Mouse (Mus musculus) embryonic facial prominence, embryonic 14.5 days (tissue): ENCODE measurements around the gene Itgb1bp1. TPM values are rescaled to one million over a fixed set of nuclear protein-coding genes. Genes with fewer than 3 reads are reported as not detected.

Experiments
- ATAC-seq: fragments of 200-750 bp; cut with Nextera tagmentation; 2 replicates; pipeline ENCODE4 v1.8.0; 2017; ENCODE audit warnings: low read depth, moderate number of reproducible peaks, moderate TSS enrichment
- DNase-seq: peaks from one replicate; pipeline ENCODE4 v3.0.0-alpha.2; 2015; ENCODE audit warnings: low spot score
- H3K27ac ChIP-seq: fragments of 300-500 bp; sonication (generic); replicated peaks from 2 replicates; pipeline ENCODE4 v1.5.1; 2014; ENCODE audit warnings: low read depth, mild to moderate bottlenecking, low read length, moderate library complexity
- H3K27me3 ChIP-seq: fragments of 300-500 bp; sonication (generic); replicated peaks from 2 replicates; pipeline ENCODE4 v1.6.1; 2014; ENCODE audit warnings: low read length; ENCODE audit not compliant: control insufficient read depth, insufficient read depth
- H3K36me3 ChIP-seq: fragments of 300-500 bp; sonication (generic); 2 replicates; pipeline ENCODE4 v1.6.1; 2014; ENCODE audit warnings: low read length, mixed read lengths; ENCODE audit not compliant: control insufficient read depth, insufficient read depth
- H3K4me1 ChIP-seq: fragments of 300-500 bp; sonication (generic); 2 replicates; pipeline ENCODE4 v1.6.1; 2014; ENCODE audit warnings: antibody characterized with exemption, low read length; ENCODE audit not compliant: control insufficient read depth, insufficient read depth
- H3K4me2 ChIP-seq: fragments of 300-500 bp; sonication (generic); 2 replicates; pipeline ENCODE4 v1.6.1; 2014; ENCODE audit warnings: low read depth, mild to moderate bottlenecking, low read length, moderate library complexity, mixed read lengths
- H3K4me3 ChIP-seq: fragments of 300-500 bp; sonication (generic); 2 replicates; pipeline ENCODE4 v1.5.1; 2014; ENCODE audit warnings: low read depth, mild to moderate bottlenecking, low read length
- H3K9ac ChIP-seq: fragments of 300-500 bp; sonication (generic); 2 replicates; pipeline ENCODE4 v1.6.1; 2014; ENCODE audit warnings: low read depth, mild to moderate bottlenecking, low read length, moderate library complexity, mixed read lengths
- H3K9me3 ChIP-seq: fragments of 300-500 bp; sonication (generic); 2 replicates; pipeline ENCODE4 v1.6.1; 2016; ENCODE audit warnings: low read length; ENCODE audit not compliant: control insufficient read depth
- WGBS: fragments of 180-500 bp; shearing (Covaris S2); extraction: QIAGEN DNeasy Blood & Tissue Kit; methylation state at CpG from one replicate; pipeline ENCODE4 v1.1.7; 2014; 5-methylcytosine and 5-hydroxymethylcytosine counted together
- polyA plus RNA-seq: library from polyadenylated mRNA; unstranded; fragments of >200 nt; fragmentation: Nextera tagmentation; extraction: Ambion mirVana; gene quantifications from 2 replicates; pipeline ENCODE4 v1.2.1, GENCODE M21; 2014

The Itgb1bp1 gene
- polyA plus RNA-seq: 54.0 and 54.2 TPM in 2 replicates

- no peaks in the 10 kb centered on the region for H3K27me3 ChIP-seq
- peaks cover 11% of the 10 kb centered on the region for H3K36me3 ChIP-seq
- ATAC-seq (peak; percentile 97), DNase-seq (peak; percentile 99)
- H3K9me3 ChIP-seq: no peaks in the 10 kb centered on the region
- H3K4me2 ChIP-seq: peak within 1 kb of the TSS; percentile 59
- WGBS: 1% methylated on average over 28 of the region's 28 CpGs
- H3K9ac ChIP-seq: peak within 1 kb of the TSS; percentile 88
- peak within 1 kb of the TSS; percentile 86 for H3K4me3 ChIP-seq
- peak within 1 kb of the TSS; percentile 92 for H3K27ac ChIP-seq
- H3K4me1 ChIP-seq: 0 out of 2 replicates have a peak, but pooled peaks cover 3% of the 10 kb centered on the region
Measured at GRCm38 (mm10) chr12:21286243-21286622, at the start of gene Itgb1bp1. Gene Itgb1bp1 (minus strand): TSS chr12:21286284.

- no peak overlapping the region for H3K27ac ChIP-seq
- H3K27me3 ChIP-seq: no peaks in the 10 kb centered on the region
- ATAC-seq: no peak
- 90% methylated on average over 7 of the region's 7 CpGs for WGBS
- DNase-seq: peak; percentile 2
- no peak overlapping the region for H3K9ac ChIP-seq
- H3K4me2 ChIP-seq: no peak overlapping the region
- no peaks in the 10 kb centered on the region for H3K4me1 ChIP-seq
- H3K9me3 ChIP-seq: no peaks in the 10 kb centered on the region
- no peak overlapping the region for H3K4me3 ChIP-seq
- H3K36me3 ChIP-seq: peaks cover 76% of the 10 kb centered on the region
Measured at GRCm38 (mm10) chr12:21335869-21336268, 49.8 kb upstream of the Itgb1bp1 start.

GRCm38 (mm10) chr12:21333766-21334165, 47.7 kb upstream of the Itgb1bp1 start:
- 94% methylated on average over 5 of the region's 5 CpGs for WGBS
- no peak overlapping the region for H3K4me2 ChIP-seq
- no peaks in the 10 kb centered on the region for H3K27me3 ChIP-seq
- H3K4me3 ChIP-seq: no peak overlapping the region
- H3K4me1 ChIP-seq: no peaks in the 10 kb centered on the region
- ATAC-seq (no peak), DNase-seq (no peak)
- H3K9ac ChIP-seq: no peak overlapping the region
- H3K36me3 ChIP-seq: peaks cover 75% of the 10 kb centered on the region
- no peaks in the 10 kb centered on the region for H3K9me3 ChIP-seq
- no peak overlapping the region for H3K27ac ChIP-seq

- WGBS: 95% methylated on average over 7 of the region's 7 CpGs
- DNase-seq (no peak), ATAC-seq (no peak)
- Histone ChIP-seq H3K4me1 (no peaks in the 10 kb centered on the region), H3K4me2 (no peak overlapping the region), H3K9me3 (no peaks in the 10 kb centered on the region), H3K27ac (no peak overlapping the region), H3K36me3 (peaks cover 77% of the 10 kb centered on the region), H3K4me3 (no peak overlapping the region), H3K27me3 (no peaks in the 10 kb centered on the region), H3K9ac (no peak overlapping the region)
Measured at GRCm38 (mm10) chr12:21333021-21333420, 46.9 kb upstream of the Itgb1bp1 start.

GRCm38 (mm10) chr12:21331711-21332110, 45.6 kb upstream of the Itgb1bp1 start:
- 73% methylated on average over 6 of the region's 6 CpGs for WGBS
- Histone ChIP-seq H3K4me2 (no peak overlapping the region), H3K4me1 (no peaks in the 10 kb centered on the region), H3K27me3 (no peaks in the 10 kb centered on the region), H3K9me3 (no peaks in the 10 kb centered on the region), H3K36me3 (peaks cover 88% of the 10 kb centered on the region), H3K27ac (no peak overlapping the region), H3K9ac (no peak overlapping the region), H3K4me3 (no peak overlapping the region)
- ATAC-seq (no peak), DNase-seq (no peak)

- Histone ChIP-seq H3K27ac (no peak overlapping the region), H3K4me3 (no peak overlapping the region), H3K36me3 (peaks cover 86% of the 10 kb centered on the region), H3K9me3 (no peaks in the 10 kb centered on the region), H3K27me3 (no peaks in the 10 kb centered on the region), H3K9ac (no peak overlapping the region), H3K4me1 (no peaks in the 10 kb centered on the region), H3K4me2 (no peak overlapping the region)
- DNase-seq (no peak), ATAC-seq (no peak)
- 89% methylated on average over 10 of the region's 10 CpGs for WGBS
Measured at GRCm38 (mm10) chr12:21330961-21331576, 45.0 kb upstream of the Itgb1bp1 start.

GRCm38 (mm10) chr12:21329661-21330400, 43.7 kb upstream of the Itgb1bp1 start:
- WGBS: 86% methylated on average over 9 of the region's 9 CpGs

GRCm38 (mm10) chr12:21326325-21326724, 40.2 kb upstream of the Itgb1bp1 start:
- no peaks in the 10 kb centered on the region for H3K4me1 ChIP-seq
- H3K9me3 ChIP-seq: no peaks in the 10 kb centered on the region
- 91% methylated on average over 3 of the region's 3 CpGs for WGBS
- ATAC-seq: no peak
- H3K4me3 ChIP-seq: no peak overlapping the region
- H3K27me3 ChIP-seq: no peaks in the 10 kb centered on the region
- H3K9ac ChIP-seq: no peak overlapping the region
- no peak overlapping the region for H3K4me2 ChIP-seq
- no peak overlapping the region for H3K27ac ChIP-seq
- no peak for DNase-seq
- peaks cover 86% of the 10 kb centered on the region for H3K36me3 ChIP-seq

More at GRCm38 (mm10) chr12:21329661-21330400, 43.7 kb upstream of the Itgb1bp1 start:
- no peaks in the 10 kb centered on the region for H3K4me1 ChIP-seq
- ATAC-seq: no peak
- H3K4me2 ChIP-seq: no peak overlapping the region
- H3K27me3 ChIP-seq: no peaks in the 10 kb centered on the region
- no peak overlapping the region for H3K9ac ChIP-seq
- H3K36me3 ChIP-seq: peaks cover 87% of the 10 kb centered on the region
- DNase-seq: no peak
- no peak overlapping the region for H3K4me3 ChIP-seq
- no peaks in the 10 kb centered on the region for H3K9me3 ChIP-seq
- H3K27ac ChIP-seq: no peak overlapping the region
